Mouse (Mus musculus): ENCODE results near the gene Meis3.

Meis3 gene

DNA sequence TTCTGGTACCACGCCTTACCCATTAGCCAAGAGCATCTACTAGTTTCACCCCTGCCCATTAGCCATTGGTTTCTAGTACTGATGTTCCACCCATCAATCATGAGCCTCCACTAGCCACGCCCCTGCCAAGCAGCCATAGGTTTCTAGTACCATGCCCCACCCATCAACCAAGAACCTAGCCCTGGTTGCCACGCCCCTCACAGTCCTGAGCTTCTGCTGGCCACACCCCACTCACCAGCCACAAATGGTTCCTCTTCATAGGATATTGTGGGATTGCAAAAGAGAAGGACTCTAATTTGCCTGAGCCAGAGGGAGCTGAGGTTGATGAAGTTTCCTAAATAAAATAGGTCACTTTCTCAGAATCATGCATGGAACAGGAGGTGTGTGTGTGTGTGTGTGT is 14.2 kb upstream of the Meis3 start:
- DNase-seq, result no peak

DNA sequence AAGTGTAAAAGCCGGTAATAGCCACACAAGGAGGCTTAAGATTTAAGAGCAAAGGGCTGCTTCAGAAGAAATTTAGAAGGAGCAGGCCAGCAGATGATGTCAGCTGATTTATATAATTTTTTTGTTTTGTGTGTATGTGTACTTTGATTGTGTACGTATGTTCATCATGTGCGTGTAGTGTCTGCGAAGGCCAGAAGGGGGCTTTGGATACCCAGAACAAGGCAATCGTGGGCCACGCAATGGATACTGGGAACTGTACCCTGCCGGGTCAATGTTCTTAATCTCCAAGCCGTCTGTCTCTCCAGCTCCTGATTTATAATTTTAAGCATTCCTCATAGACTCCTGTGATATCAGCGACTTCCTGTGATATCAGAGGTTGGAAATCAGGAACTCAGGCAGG is 13.6 kb upstream of the Meis3 start:
- DNase-seq, result no peak

DNA sequence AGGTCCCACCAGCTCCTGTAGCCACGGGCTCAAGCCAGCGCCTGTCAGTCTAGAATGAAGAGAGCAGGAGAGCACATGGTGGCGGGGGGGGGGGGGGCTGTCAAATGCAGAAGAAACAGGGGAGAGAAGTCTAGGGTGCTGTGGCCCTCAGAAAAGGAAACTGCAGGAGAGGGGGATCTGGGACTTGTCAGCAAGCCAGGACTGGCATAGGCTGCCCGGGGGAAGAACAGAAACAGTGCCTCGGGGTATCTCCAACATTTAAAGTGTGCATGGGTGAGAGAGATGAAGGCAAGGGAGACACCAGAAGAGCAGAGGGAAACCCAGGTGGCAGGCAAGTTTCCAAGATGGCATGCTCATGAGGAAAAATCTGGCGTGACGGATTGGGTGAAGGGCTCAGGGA is 12.9 kb upstream of the Meis3 start:
- no peak for DNase-seq

DNA sequence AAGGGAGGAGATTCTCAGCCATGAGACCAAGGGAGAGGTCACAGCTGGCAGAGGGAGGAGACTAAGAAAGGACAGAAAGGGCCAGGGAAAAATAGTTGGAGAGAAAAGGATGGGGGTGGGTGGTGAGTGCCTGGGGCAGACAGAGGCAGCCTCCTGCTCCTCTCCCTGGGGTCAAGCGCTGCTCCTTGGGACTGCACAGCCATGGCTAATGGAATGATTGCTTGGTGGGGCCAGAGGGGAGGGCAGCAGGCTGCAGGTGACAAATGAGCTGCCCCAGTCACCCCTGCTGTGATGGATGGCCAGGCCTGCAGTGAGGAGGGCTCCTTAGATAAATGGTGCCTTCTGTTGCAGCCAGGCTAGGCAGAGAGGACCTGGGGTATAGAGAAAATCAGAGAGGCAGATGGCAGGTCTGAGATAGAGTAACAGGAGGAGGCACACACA is 2.7 kb upstream of the Meis3 start:
- DNase-seq, result no peak

DNA sequence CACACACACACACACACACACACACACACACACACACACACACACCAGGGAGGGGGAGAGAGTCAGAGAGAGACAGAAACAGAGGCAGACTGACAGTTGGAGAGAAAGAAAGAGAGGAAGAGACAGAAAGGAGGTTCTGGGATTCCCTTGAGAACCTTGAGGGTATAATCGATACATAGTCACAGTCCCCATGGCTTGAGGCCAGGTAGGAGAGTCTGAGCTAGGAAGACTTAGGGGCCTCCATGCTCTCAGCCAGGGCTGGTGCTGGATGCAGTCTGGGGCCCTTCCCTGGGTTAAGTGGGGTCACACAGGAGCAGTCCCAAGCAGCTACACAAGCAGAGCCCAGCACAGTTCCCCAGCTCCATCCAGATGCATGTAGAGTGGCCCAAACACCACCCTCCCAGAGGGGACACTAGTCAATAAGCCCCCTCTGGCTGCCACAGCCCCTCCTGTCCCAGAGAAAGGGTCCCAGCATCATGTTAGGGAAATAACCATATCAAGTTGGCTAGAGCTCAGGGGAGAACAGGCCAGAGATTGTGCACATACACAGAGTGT is 2.2 kb upstream of the Meis3 start:
- DNase-seq, result no peak

DNA sequence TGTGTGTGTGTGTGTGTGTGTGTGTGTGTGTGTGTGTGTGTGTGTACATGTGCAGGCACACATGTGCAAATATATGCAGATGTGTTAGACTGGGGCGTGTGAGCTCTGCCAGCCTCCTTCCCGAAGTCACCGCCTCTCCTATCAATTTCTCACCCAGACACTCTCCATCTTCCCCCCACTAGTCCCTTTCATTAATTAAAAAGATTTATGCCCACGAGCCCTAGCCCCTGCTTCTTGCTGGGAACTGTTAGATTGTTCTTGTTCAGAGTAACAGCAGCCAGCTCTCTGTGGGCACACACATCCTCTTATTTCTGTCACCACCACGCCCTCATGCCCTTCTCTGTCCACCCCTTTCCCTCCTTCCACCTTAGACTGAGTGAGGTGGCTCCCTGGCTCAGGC is 1.7 kb upstream of the Meis3 start:
- DNase-seq, result no peak

DNA sequence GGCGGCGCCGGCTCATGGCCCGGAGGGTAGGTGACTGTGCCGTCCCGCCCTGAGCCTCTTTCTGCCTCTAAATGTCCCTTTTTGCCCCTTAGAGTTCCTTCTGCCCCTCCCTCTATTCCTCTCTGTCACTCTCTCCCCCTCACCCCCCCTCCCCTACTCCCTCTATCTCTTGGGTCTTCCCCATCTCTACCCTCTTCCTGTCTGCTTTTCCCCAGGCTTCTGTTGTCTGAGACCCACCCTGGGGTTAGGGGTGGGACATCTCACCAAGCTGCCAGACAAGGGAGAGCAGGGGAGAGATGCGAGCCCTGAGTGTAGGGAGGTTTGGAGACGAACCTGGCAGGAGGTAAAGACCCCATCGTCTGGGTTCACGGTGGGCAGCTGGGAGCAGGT is 647 bp downstream of the Meis3 start:
- DNase-seq, result no peak

DNA sequence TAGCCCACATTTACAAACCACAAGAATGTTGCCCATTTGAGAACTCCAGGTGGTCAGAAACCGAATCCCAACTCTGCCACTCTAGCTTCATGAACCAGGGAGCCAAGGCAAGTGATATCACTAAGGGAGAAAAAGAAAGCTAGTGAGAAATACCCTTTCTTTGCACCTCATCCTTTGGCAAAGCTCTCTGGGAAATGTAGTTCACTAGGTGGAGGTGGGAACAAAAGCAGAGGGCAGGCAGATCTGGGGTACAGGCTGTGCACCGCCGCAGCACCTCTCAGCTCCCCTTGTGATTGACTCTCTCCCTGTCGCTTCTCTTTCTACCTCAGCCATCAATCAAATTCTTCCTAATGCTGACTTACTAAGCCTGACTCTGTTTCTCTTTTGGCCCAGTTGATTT is 3.2 kb downstream of the Meis3 start:
- no peak for DNase-seq

DNA sequence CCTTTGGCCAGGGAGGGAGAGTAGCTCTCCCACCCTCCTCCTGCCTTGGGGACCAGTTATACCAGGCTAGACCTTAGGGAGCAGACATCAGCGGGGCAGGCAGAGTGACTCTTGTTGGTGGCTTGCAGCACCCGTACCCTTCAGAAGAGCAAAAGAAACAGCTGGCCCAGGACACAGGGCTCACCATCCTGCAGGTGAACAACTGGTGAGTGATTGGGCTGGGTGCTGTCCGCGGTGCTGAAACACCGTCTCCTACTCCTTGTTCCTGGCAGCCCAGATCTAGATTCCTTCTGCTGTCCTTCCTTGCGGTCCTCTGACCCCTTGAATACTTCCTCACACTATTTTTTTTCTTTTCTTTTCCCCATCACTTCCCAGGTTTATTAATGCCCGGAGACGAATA is 8.8 kb downstream of the Meis3 start:
- DNase-seq, result peak; percentile 70

DNA sequence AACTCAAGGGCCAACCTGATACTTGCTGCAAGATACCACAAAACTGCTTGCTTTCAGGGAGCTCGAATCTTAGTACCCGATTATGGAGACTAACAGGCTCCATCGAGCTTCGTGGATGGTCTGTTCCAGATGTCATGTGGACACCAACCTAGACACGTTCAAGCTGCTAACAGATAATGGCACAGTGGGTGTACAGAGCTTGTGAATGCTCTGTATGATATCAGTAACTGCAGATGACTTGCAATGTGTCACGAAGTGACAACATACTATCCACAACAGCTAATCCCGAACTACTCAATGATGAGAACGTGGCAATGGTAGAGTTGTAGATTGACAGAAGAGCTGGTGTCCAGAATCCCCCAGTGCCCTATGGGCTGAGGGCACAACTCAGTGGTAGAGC is 12.6 kb downstream of the Meis3 start:
- no peak for DNase-seq

DNA sequence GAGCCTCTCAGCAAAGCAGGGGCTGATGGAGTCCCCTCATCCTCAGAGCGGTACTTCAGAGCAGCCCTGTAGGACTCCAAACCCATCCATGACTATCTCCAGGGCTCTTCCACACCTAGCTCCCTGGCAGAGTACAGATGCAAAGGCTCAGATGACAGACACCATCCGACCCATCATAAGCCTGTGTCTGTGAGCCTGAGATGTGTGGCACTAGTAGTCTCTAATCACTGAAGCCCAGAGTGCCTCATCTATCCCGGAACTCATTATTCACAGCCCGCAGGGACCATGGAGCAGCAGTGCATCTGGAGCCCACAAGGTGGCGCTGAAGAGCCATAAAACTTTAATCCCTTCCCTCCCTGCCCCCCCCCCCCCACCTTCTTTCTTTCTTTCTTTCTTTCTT is 17.4 kb downstream of the Meis3 start:
- peak; percentile 84 for DNase-seq

DNA sequence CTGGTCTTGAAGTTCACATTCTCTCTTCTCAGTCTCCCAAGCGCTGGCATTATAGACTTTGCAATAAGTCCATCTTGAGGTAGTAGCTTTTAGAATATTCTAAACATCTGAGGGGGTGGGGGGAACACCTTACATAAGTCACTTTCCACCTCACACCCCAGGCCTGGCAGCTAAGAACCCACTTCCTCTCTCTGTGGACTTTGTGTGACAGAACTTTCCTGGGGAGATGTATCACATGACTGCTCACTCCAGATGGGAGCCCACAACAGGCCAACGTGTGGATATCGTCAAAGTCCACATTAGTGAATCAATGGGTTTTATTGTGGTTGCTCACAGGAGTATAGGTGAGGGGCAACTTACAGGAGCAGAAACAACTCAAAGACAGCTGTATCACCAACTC is 18.8 kb downstream of the Meis3 start:
- DNase-seq, result no peak

DNA sequence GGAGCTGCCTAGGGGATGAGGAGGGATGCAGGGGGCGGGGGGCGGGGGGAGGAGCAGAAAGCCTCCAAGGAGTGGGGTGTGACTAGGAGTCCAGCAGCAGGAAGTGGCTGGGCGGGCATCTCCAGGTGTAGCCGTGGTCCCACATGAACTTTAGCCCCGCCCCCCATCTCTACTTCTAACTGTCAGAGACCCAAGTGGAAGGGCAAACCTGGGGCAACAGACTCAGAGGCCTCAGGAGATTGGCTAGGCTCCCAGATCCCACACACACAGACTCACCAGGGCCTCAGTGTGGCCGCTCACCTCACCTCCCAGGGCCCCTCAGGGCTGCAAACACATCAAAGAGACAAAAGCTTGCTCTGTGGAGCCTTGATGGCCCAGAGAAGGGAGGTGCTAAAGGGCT is 21.7 kb downstream of the Meis3 start:
- DNase-seq, result no peak

DNA sequence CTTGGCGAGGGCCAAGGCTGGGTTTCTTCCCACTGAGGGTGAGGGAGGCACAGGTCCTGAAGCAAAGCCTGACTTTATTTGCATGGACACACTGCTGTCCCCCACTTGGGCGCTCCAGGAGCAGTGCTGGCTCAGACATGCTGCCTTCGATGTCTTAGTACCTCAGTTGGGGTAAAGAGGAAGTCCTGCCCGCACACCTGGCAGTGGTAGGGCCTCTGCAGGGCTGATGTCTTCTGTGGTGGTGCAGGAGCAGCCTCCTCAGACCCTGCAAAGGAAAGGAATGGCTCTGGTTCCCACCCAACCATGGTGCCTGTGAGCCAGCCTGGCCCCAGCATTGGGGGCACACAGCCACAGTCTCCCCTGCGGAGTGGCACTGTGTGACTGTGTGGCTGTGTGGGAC is 22.3 kb downstream of the Meis3 start:
- no peak for DNase-seq

DNA sequence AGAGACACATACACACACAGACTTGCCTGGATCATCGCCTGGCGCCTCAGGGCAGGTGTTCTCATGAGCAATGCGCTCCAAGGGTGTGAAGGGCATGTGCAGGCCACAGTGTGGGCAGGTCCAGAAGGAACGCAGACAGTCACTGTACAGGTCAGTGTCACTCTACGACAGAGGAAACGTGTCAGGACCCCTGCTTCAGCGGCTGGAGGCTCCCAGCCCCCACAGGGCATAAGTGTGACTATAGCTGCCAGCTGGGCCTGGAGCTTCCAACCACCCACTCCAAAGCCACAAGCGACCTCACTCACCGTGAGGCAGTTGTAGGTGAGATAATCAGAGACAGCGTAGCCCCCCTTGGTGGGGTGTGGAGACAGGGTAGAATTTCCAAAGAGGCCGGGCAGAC is 23.6 kb downstream of the Meis3 start:
- DNase-seq, result no peak

DNA sequence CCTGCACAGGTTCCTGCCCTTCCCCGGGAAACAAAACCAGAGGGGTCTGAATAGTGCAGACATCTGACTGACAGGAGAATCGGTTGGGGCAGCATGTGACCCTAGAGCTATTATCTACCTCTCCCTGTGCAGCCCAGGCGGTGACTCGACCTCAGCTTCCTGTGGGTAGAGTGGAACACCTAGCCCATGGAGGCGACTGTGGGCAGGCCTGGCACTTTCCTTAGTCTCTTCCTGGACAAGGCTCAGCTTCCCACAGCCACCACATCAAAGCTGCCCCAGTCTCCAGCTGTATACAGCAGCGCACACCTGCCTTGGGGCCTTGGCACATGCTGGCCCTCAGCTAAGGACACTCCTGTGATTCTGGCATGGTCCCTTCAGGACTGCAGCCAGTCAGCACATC is 26.2 kb downstream of the Meis3 start:
- DNase-seq, result no peak

DNA sequence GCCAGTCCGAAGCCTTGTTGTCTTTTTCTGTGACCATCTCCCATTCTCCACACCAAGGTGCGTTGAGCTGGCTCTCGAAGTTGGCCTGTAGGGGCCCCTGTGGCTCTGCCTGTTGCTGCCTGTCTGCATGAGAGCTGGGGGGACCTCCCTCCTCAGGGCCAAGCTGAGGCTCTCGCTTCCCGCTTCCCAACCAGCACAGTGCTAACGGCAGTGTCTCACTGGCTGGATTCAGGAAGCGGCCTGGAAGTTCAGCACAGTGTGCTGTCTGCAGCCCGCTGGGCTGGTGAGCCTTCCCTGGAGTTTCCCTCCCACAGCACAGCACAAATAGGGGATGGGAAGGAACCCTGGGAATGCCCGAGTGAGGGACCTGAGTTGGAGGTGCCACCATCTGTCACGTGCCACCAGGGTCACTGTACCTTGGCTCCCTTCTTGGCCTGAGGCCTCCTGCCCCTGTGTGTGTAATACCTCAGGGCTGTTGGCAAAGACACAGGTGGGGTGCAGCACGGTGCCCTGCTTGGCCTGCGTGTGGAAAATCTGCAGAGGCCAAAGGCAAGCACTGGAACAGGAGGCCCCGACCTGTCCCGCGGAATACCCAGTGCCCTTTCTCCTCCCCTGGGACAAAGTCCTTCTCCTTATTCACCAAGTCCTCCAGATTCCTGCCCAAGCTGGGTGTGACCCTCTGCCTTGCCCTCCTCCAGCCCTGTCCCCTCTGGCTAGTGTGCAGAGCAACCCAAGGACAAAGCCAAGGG is 28.0 kb downstream of the Meis3 start:
- peak; percentile 78 for DNase-seq

DNA sequence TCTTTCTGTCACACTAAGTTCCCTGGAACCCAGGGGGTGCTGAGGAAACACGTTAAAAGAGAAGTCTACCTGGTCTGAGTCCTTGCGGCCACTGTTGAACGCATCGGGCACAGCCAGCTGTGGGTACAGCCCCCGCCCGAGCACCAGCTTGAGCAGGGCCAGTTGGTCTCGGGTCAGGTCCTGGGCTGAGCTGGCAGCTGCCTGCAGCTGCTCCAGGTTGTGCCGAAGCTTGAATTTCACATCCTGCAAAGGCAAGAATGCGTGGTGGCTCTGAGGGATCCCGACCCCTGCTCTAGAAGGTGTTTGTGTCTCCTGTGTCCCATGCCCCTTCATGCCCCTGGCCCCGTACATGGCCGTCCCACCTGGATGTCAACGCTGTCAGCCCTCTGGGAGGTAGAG is 28.6 kb downstream of the Meis3 start:
- no peak for DNase-seq

DNA sequence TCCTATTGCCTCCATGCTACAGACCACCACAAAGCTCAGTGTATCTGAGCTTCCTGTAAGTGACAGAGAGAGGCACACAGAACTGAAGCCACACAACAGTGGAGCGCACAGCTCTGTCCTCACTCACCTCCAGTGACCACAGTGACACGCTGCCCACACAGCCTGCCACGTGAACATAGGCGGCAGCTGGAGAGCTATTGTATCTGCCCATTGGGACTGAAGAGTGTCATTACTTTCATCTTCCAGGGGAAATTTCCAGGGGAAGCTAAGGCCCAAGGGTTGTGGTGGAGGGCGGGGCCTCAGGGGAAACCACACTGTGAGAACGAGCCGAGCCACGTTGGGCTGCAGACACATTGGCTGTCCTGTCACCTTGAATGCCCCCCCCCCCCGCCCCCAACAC is 29.9 kb downstream of the Meis3 start:
- peak; percentile 11 for DNase-seq

DNA sequence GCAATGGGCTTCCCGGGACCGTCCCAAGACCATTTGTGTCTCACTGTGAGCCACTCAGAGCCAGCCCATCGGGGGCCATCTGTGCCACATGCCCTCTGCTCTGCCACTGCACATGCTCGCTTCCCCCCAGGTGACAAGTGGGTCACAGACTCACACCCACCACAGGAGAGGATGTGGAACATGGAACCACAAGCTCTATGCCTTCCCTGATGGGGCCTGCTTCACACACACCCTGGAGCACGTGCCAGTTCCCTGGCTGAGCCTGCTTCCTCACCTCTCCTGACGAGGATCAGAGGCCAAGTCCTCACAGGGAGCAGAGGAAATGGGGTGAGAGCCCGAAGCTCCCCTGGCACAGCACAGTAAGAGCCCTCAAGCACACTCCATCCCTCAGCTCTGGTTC is 32.2 kb downstream of the Meis3 start:
- DNase-seq, result no peak

DNA sequence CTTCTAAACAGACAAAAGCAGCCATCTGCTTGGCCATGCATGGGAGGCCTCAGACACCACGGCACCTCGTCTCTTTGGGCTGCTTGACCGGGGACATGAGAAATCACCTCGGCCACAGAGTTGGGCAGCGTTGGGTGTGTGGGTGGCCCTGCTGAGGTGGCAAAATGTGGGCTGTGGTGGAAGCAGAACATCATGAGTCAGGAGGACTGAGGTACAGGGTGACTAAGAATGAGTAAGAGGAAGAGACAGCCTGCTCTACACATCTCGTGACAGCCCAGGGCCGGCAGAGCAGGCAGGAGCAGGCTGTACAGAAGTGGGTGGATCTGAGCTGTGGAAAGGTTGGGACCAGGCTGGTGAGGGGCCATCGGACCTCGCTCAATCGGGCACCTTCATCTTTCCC is 32.6 kb downstream of the Meis3 start:
- no peak for DNase-seq

DNA sequence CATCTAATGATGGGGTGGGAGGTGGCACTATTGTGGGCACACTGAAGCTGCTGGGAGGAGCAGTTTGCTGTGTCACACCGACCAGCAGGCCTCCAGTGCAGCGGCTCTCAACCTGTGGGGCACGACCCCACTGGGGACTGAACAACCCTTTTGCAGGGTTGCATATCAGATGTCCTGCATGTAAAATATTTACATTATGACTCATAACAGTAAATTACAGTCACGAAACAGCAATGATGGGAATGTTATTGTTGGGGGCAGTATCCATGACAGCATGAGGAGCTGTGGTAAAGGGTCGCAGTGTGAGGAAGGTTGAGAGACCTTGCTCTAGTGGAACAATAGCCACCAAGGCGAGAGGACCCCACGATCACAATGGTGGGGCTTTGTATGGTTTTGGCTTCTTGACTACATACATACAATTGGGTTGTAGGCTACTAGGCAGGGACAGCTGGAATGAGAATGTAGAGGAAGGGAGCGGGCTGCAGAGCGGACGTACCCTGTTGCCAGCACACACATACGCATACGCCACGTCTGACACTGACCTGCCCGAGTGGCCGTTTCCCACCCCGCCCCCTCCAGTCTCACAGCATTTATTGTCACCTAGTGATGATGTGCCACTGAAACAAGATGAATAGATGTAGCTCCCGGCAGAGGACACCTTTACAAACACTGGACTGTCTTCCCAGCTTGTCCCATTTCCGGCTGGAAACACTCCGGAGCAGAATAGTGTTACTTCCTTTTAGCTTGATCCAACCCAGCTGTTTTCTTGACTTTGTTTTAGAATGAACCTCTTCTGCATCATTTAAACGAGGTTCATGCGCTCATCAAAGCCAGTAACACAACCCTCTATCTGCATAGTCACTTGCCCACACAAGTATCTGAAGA is 34.1 kb downstream of the Meis3 start:
- DNase-seq, result no peak

DNA sequence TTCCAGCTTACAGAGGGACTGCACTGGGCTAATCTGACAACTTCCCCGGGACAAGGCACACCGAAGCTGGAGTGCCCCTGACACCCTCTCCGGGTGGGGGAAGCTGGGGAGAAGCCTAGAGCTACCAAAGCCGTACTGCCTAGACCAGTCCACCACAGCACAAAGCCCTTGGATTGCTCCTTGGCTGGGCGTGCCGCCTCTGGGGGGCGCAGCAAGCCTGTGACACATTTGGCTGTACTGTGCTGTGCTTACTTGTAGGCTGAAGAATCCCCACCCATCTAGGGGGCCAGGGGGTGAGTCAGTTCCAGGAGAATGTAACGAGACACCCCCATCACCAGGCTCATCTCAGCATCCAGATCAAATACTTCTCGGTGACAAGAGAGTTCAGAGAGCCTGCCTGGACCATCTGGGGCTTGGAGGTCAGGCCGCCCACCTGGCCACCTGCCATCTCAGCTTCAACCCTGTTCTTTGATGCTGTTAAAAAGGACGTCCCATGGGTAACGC is 36.0 kb downstream of the Meis3 start:
- DNase-seq, result no peak

DNA sequence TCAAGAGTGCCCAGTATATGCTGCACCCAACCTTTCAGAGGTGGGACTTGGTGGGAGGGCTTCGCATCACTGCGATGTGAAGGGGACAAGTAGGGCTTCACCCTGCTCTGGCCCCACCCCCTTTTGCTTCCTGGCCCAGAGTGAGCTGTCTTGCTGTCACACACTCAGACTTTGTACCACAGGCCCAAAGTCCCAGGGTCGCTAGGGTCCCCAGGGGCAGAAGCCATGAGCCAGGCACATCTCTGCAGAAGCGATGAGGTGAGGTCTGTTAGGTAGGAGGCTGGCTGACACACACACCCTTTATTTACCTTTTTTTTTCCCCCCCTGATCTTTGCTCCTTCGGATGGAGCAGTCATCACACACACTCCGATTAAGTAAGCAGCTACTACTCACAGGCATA is 38.3 kb downstream of the Meis3 start:
- no peak for DNase-seq
